Mouse (Mus musculus) heart, adult 2 months (tissue): ENCODE measurements at regions not wholly inside any gene's neighbourhood (a gene's known extent, or its start where the extent isn't known, plus 50 kb on each side); places are given as distances from the start of the nearest gene placed in this dataset.
"Not testable (repeated sequence)": the region's sequence is repeated elsewhere in the genome, so short reads cannot be mapped to it uniquely, and the experiment has no call there.

Source experiments
- CTCF ChIP-seq: fragments of 200-600 bp; IDR thresholded peaks from 2 replicates; pipeline ENCODE4 v1.8.1; 2022; ENCODE audit warnings: antibody characterized with exemption, mild to moderate bottlenecking, moderate library complexity
- POLR2A ChIP-seq: fragments of 200-500 bp; IDR thresholded peaks from 2 replicates; pipeline ENCODE4 v1.6.1; 2011; ENCODE audit warnings: mild to moderate bottlenecking, low read depth, low read length, control low read depth; ENCODE audit not compliant: insufficient read depth

GRCm38 (mm10) chr17:9066633-9067032 lies 78.5 kb downstream of the 1700010I14Rik start:
- TF ChIP-seq CTCF, POLR2A: not testable (repeated sequence)
